Mouse (Mus musculus) embryonic fibroblast, embryonic 13.5 days (primary cell): ENCODE data around the gene Prkag3. TPM values are rescaled to one million over a fixed set of nuclear protein-coding genes. Genes with fewer than 3 reads are reported as not detected.

ENCODE experiments used
- H3K27ac ChIP-seq: 2 replicates; pipeline ENCODE4 v1.5.1; 2012; ENCODE audit warnings: low read length, control low read depth, inconsistent platforms; ENCODE audit not compliant: insufficient read depth
- H3K4me1 ChIP-seq: 2 replicates; pipeline ENCODE4 v1.6.1; 2011; ENCODE audit warnings: low read length; ENCODE audit not compliant: control insufficient read depth, insufficient read depth
- H3K4me3 ChIP-seq: 2 replicates; pipeline ENCODE4 v1.5.1; 2011; ENCODE audit warnings: mild to moderate bottlenecking, control low read depth, low read length; ENCODE audit not compliant: insufficient read depth
- CTCF ChIP-seq: IDR thresholded peaks from 2 replicates; pipeline ENCODE4 v1.5.1; 2011; ENCODE audit warnings: mild to moderate bottlenecking, control low read depth, low read length, moderate library complexity, borderline replicate concordance; ENCODE audit not compliant: insufficient read depth
- POLR2A ChIP-seq: IDR thresholded peaks from 2 replicates; pipeline ENCODE4 v1.6.1; 2011; ENCODE audit warnings: low read depth, mild to moderate bottlenecking, control low read depth, low read length, moderate library complexity
- polyA plus RNA-seq: library from polyadenylated mRNA; stranded (reverse); fragments of >200 nt; gene quantifications from 2 replicates; pipeline ENCODE4 v1.2.4, GENCODE M21; 2011; ENCODE audit warnings: low read depth; ENCODE audit not compliant: missing spikeins, insufficient read length

Prkag3 gene
- polyA plus RNA-seq, 1 experiment = 0.26 TPM

GRCm38 (mm10) chr1:74783554-74783953 lies 34.5 kb upstream of the Prkag3 start:
- Histone ChIP-seq H3K27ac (no peak overlapping the region), H3K4me3 (peak overlapping the region; percentile 39; the same call in 1 of the 2 replicates), H3K4me1 (no peaks in the 10 kb centered on the region)
- TF ChIP-seq POLR2A (no peak), CTCF (no peak)

GRCm38 (mm10) chr1:74782045-74782444 lies 33.0 kb upstream of the Prkag3 start:
- no peaks in the 10 kb centered on the region for H3K4me1 ChIP-seq
- H3K4me3 ChIP-seq = no peak overlapping the region
- no peak overlapping the region for H3K27ac ChIP-seq
- TF ChIP-seq CTCF (no peak), POLR2A (no peak)

GRCm38 (mm10) chr1:74778934-74779486 lies 30.0 kb upstream of the Prkag3 start:
- H3K27ac ChIP-seq = no peak overlapping the region
- H3K4me1 ChIP-seq = no peaks in the 10 kb centered on the region
- H3K4me3 ChIP-seq = no peak overlapping the region
- TF ChIP-seq CTCF (no peak), POLR2A (no peak)

- TF ChIP-seq POLR2A (no peak), CTCF (no peak)
- H3K27ac ChIP-seq = no peak overlapping the region
- H3K4me1 ChIP-seq = peaks cover 2% of the 10 kb centered on the region; the same call in 1 of the 2 replicates
- no peak overlapping the region for H3K4me3 ChIP-seq
These were observed 26.8 kb upstream of the Prkag3 start for GRCm38 (mm10) chr1:74775816-74776215.

- Histone ChIP-seq H3K27ac (no peak overlapping the region), H3K4me1 (peaks cover 2% of the 10 kb centered on the region; the same call in 1 of the 2 replicates), H3K4me3 (no peak overlapping the region)
- TF ChIP-seq POLR2A = no peak
- TF ChIP-seq CTCF = no peak
These were observed 25.0 kb upstream of the Prkag3 start for GRCm38 (mm10) chr1:74774062-74774461.

- no peak overlapping the region; the same call in 1 of the 2 replicates for H3K4me3 ChIP-seq
These were observed 24.1 kb upstream of the Prkag3 start for GRCm38 (mm10) chr1:74773136-74773535.

GRCm38 (mm10) chr1:74771931-74772620 lies 23.1 kb upstream of the Prkag3 start:
- Histone ChIP-seq H3K4me1 (peaks cover 2% of the 10 kb centered on the region; the same call in 1 of the 2 replicates), H3K27ac (no peak overlapping the region), H3K4me3 (no peak overlapping the region)
- TF ChIP-seq POLR2A (no peak), CTCF (no peak)

More at GRCm38 (mm10) chr1:74773136-74773535, 24.1 kb upstream of the Prkag3 start:
- H3K4me1 ChIP-seq = peaks cover 2% of the 10 kb centered on the region; the same call in 1 of the 2 replicates
- no peak overlapping the region for H3K27ac ChIP-seq
- TF ChIP-seq CTCF (no peak), POLR2A (no peak)

- peak within 1 kb of the TSS; percentile 7; the same call in 1 of the 2 replicates for H3K4me3 ChIP-seq
- no peak within 1 kb of the TSS for H3K27ac ChIP-seq
- TF ChIP-seq CTCF = no peak
- no peak for TF ChIP-seq POLR2A
- H3K4me1 ChIP-seq = peaks cover 2% of the 10 kb centered on the region; the same call in 1 of the 2 replicates
These were observed 22.7 kb upstream of the Prkag3 start, which contains the start of gene Wnt6 for GRCm38 (mm10) chr1:74771845-74771930. Gene Wnt6, plus strand, starts transcription at chr1:74771892.

- TF ChIP-seq CTCF = no peak
- TF ChIP-seq POLR2A = no peak
- Histone ChIP-seq H3K4me3 (peak overlapping the region; percentile 7; the same call in 1 of the 2 replicates), H3K27ac (no peak overlapping the region), H3K4me1 (peaks cover 2% of the 10 kb centered on the region; the same call in 1 of the 2 replicates)
These were observed 22.4 kb upstream of the Prkag3 start for GRCm38 (mm10) chr1:74771467-74771844.

GRCm38 (mm10) chr1:74770727-74771466 lies 21.9 kb upstream of the Prkag3 start:
- no peak overlapping the region for H3K4me3 ChIP-seq
- TF ChIP-seq POLR2A (no peak), CTCF (no peak)
- H3K27ac ChIP-seq = no peak overlapping the region
- peaks cover 2% of the 10 kb centered on the region; the same call in 1 of the 2 replicates for H3K4me1 ChIP-seq
